Mouse (Mus musculus) forebrain, embryonic 15.5 days (tissue): ENCODE measurements around the gene Atg16l2. TPM values are rescaled to one million over a fixed set of nuclear protein-coding genes. Genes with fewer than 3 reads are reported as not detected.

ENCODE experiments used
- ATAC-seq: fragments of 200-750 bp; cut with Nextera tagmentation; replicated peaks from 2 replicates; pipeline ENCODE4 v1.8.0; 2017; ENCODE audit warnings: mild to moderate bottlenecking, moderate TSS enrichment, moderate library complexity
- H3K27ac ChIP-seq: fragments of 300-500 bp; sonication (generic); replicated peaks from 2 replicates; pipeline ENCODE4 v1.5.1; 2015; ENCODE audit warnings: mild to moderate bottlenecking, inconsistent platforms
- H3K27me3 ChIP-seq: fragments of 300-500 bp; sonication (generic); 2 replicates; pipeline ENCODE4 v1.6.1; 2015; ENCODE audit warnings: inconsistent platforms
- H3K36me3 ChIP-seq: fragments of 300-500 bp; sonication (generic); 2 replicates; pipeline ENCODE4 v1.6.1; 2015; ENCODE audit warnings: mild to moderate bottlenecking, inconsistent platforms
- H3K4me1 ChIP-seq: fragments of 300-500 bp; sonication (generic); 2 replicates; pipeline ENCODE4 v1.6.1; 2015; ENCODE audit warnings: inconsistent platforms
- H3K4me2 ChIP-seq: fragments of 300-500 bp; sonication (generic); replicated peaks from 2 replicates; pipeline ENCODE4 v1.6.1; 2015; ENCODE audit warnings: mild to moderate bottlenecking, inconsistent platforms
- H3K4me3 ChIP-seq: fragments of 300-500 bp; sonication (generic); 2 replicates; pipeline ENCODE4 v1.5.1; 2015; ENCODE audit warnings: mild to moderate bottlenecking, inconsistent platforms
- H3K9ac ChIP-seq: fragments of 300-500 bp; sonication (generic); replicated peaks from 2 replicates; pipeline ENCODE4 v1.6.1; 2015; ENCODE audit warnings: mild to moderate bottlenecking, inconsistent platforms
- H3K9me3 ChIP-seq: fragments of 300-500 bp; sonication (generic); 2 replicates; pipeline ENCODE4 v1.6.1; 2016; ENCODE audit warnings: inconsistent platforms
- WGBS: fragments of 180-500 bp; shearing (Covaris S2); methylation state at CpG from one replicate; pipeline ENCODE4 v1.1.7; 2015; ENCODE audit warnings: mixed read lengths; 5-methylcytosine and 5-hydroxymethylcytosine counted together
- polyA plus RNA-seq: library from polyadenylated mRNA; unstranded; fragments of >200 nt; fragmentation: Nextera tagmentation; extraction: Ambion mirVana; gene quantifications from 2 replicates; pipeline ENCODE4 v1.2.1, GENCODE M21; 2015

The Atg16l2 gene
- polyA plus RNA-seq: 23.4 and 23.7 TPM in 2 replicates

GRCm38 (mm10) chr7:101301881-101302456, at the start of gene Atg16l2:
Gene Atg16l2 (minus strand): TSS chr7:101302251.
- Histone ChIP-seq H3K9ac (peak within 1 kb of the TSS; percentile 50), H3K4me3 (peak within 1 kb of the TSS; percentile 57), H3K4me2 (peak within 1 kb of the TSS; percentile 80), H3K36me3 (no peaks in the 10 kb centered on the region), H3K9me3 (no peaks in the 10 kb centered on the region), H3K27ac (peak within 1 kb of the TSS; percentile 60), H3K4me1 (peaks cover 16% of the 10 kb centered on the region), H3K27me3 (peaks cover 22% of the 10 kb centered on the region; the same call in 1 of the 2 replicates)
- peak; percentile 94 for ATAC-seq
- 0% methylated on average over 39 of the region's 39 CpGs for WGBS

GRCm38 (mm10) chr7:101349861-101350260, 47.8 kb upstream of the Atg16l2 start:
- H3K4me2 ChIP-seq: no peak overlapping the region
- H3K4me1 ChIP-seq: peaks cover 15% of the 10 kb centered on the region
- H3K36me3 ChIP-seq: no peaks in the 10 kb centered on the region
- no peak overlapping the region for H3K9ac ChIP-seq
- 23% methylated on average over 2 of the region's 2 CpGs for WGBS
- H3K9me3 ChIP-seq: no peaks in the 10 kb centered on the region
- H3K27ac ChIP-seq: no peak overlapping the region
- H3K27me3 ChIP-seq: peaks cover 14% of the 10 kb centered on the region; the same call in 1 of the 2 replicates
- ATAC-seq: peak; percentile 21; the same call in 1 of the 2 replicates
- no peak overlapping the region for H3K4me3 ChIP-seq

GRCm38 (mm10) chr7:101348312-101348711, 46.3 kb upstream of the Atg16l2 start:
- 0 out of 2 replicates have a peak, but pooled peaks have one; percentile 12 for ATAC-seq
- H3K36me3 ChIP-seq: no peaks in the 10 kb centered on the region
- peak overlapping the region; percentile 56 for H3K4me3 ChIP-seq
- peak overlapping the region; percentile 53 for H3K9ac ChIP-seq
- peaks cover 14% of the 10 kb centered on the region; the same call in 1 of the 2 replicates for H3K27me3 ChIP-seq
- 5% methylated on average over 13 of the region's 13 CpGs for WGBS
- H3K4me1 ChIP-seq: peaks cover 15% of the 10 kb centered on the region
- no peaks in the 10 kb centered on the region for H3K9me3 ChIP-seq
- no peak overlapping the region for H3K27ac ChIP-seq
- H3K4me2 ChIP-seq: peak overlapping the region; percentile 98

GRCm38 (mm10) chr7:101347767-101348270, 45.8 kb upstream of the Atg16l2 start, which contains the start of gene Arap1:
Gene Arap1 (plus strand): TSS chr7:101348067.
- peak within 1 kb of the TSS; percentile 53 for H3K9ac ChIP-seq
- under 1% methylated on average over 31 of the region's 35 CpGs for WGBS
- peaks cover 15% of the 10 kb centered on the region for H3K4me1 ChIP-seq
- H3K27me3 ChIP-seq: peaks cover 14% of the 10 kb centered on the region; the same call in 1 of the 2 replicates
- no peaks in the 10 kb centered on the region for H3K9me3 ChIP-seq
- peak; percentile 64 for ATAC-seq
- H3K36me3 ChIP-seq: no peaks in the 10 kb centered on the region
- H3K4me3 ChIP-seq: peak within 1 kb of the TSS; percentile 56
- H3K4me2 ChIP-seq: peak within 1 kb of the TSS; percentile 98
- no peak within 1 kb of the TSS for H3K27ac ChIP-seq

GRCm38 (mm10) chr7:101346991-101347390, 44.9 kb upstream of the Atg16l2 start:
- peaks cover 14% of the 10 kb centered on the region; the same call in 1 of the 2 replicates for H3K27me3 ChIP-seq
- no peak overlapping the region for H3K4me3 ChIP-seq
- H3K4me2 ChIP-seq: no peak overlapping the region
- no peaks in the 10 kb centered on the region for H3K36me3 ChIP-seq
- no peak overlapping the region for H3K9ac ChIP-seq
- no peak for ATAC-seq
- 69% methylated on average over 2 of the region's 2 CpGs for WGBS
- H3K9me3 ChIP-seq: no peaks in the 10 kb centered on the region
- H3K4me1 ChIP-seq: peaks cover 15% of the 10 kb centered on the region
- no peak overlapping the region for H3K27ac ChIP-seq

GRCm38 (mm10) chr7:101344892-101345291, 42.8 kb upstream of the Atg16l2 start:
- ATAC-seq: no peak
- no peak overlapping the region for H3K27ac ChIP-seq
- no peak overlapping the region for H3K4me2 ChIP-seq
- H3K27me3 ChIP-seq: peaks cover 14% of the 10 kb centered on the region; the same call in 1 of the 2 replicates
- 74% methylated on average over 4 of the region's 4 CpGs for WGBS
- no peaks in the 10 kb centered on the region for H3K9me3 ChIP-seq
- H3K36me3 ChIP-seq: no peaks in the 10 kb centered on the region
- H3K4me3 ChIP-seq: no peak overlapping the region
- H3K9ac ChIP-seq: no peak overlapping the region
- peaks cover 15% of the 10 kb centered on the region for H3K4me1 ChIP-seq

GRCm38 (mm10) chr7:101343135-101343534, 41.1 kb upstream of the Atg16l2 start:
- peaks cover 9% of the 10 kb centered on the region for H3K4me1 ChIP-seq
- no peak for ATAC-seq
- H3K36me3 ChIP-seq: no peaks in the 10 kb centered on the region
- H3K9me3 ChIP-seq: no peaks in the 10 kb centered on the region
- H3K27me3 ChIP-seq: 0 out of 2 replicates have a peak, but pooled peaks cover under 1% of the 10 kb centered on the region
- no peak overlapping the region for H3K9ac ChIP-seq
- no peak overlapping the region for H3K27ac ChIP-seq
- no peak overlapping the region for H3K4me3 ChIP-seq
- H3K4me2 ChIP-seq: no peak overlapping the region
- 84% methylated on average over 7 of the region's 7 CpGs for WGBS

- Histone ChIP-seq H3K27me3 (no peaks in the 10 kb centered on the region), H3K4me2 (no peak overlapping the region), H3K4me1 (no peaks in the 10 kb centered on the region), H3K9ac (no peak overlapping the region), H3K9me3 (no peaks in the 10 kb centered on the region), H3K36me3 (no peaks in the 10 kb centered on the region), H3K27ac (no peak overlapping the region), H3K4me3 (no peak overlapping the region)
- ATAC-seq: no peak
- WGBS: 74% methylated on average over 6 of the region's 6 CpGs
Measured at GRCm38 (mm10) chr7:101341405-101341804, 39.4 kb upstream of the Atg16l2 start.

GRCm38 (mm10) chr7:101337401-101337800, 35.4 kb upstream of the Atg16l2 start:
- no peaks in the 10 kb centered on the region for H3K9me3 ChIP-seq
- H3K27ac ChIP-seq: no peak overlapping the region
- H3K36me3 ChIP-seq: no peaks in the 10 kb centered on the region
- 87% methylated on average over 3 of the region's 3 CpGs for WGBS
- H3K4me2 ChIP-seq: no peak overlapping the region
- H3K4me3 ChIP-seq: no peak overlapping the region
- no peaks in the 10 kb centered on the region for H3K4me1 ChIP-seq
- no peak overlapping the region for H3K9ac ChIP-seq
- no peak for ATAC-seq
- H3K27me3 ChIP-seq: no peaks in the 10 kb centered on the region

- no peak overlapping the region for H3K9ac ChIP-seq
- 78% methylated on average over 3 of the region's 3 CpGs for WGBS
- no peak overlapping the region for H3K4me3 ChIP-seq
- no peaks in the 10 kb centered on the region for H3K27me3 ChIP-seq
- no peak overlapping the region for H3K4me2 ChIP-seq
- no peak for ATAC-seq
- H3K27ac ChIP-seq: no peak overlapping the region
- H3K9me3 ChIP-seq: no peaks in the 10 kb centered on the region
- H3K36me3 ChIP-seq: no peaks in the 10 kb centered on the region
- no peaks in the 10 kb centered on the region for H3K4me1 ChIP-seq
Measured at GRCm38 (mm10) chr7:101336686-101337085, 34.6 kb upstream of the Atg16l2 start.

- no peak for ATAC-seq
- WGBS: 97% methylated on average over 2 of the region's 2 CpGs
- H3K4me1 ChIP-seq: no peaks in the 10 kb centered on the region
- no peaks in the 10 kb centered on the region for H3K9me3 ChIP-seq
- no peak overlapping the region for H3K4me3 ChIP-seq
- H3K36me3 ChIP-seq: no peaks in the 10 kb centered on the region
- no peak overlapping the region for H3K4me2 ChIP-seq
- no peak overlapping the region for H3K27ac ChIP-seq
- H3K9ac ChIP-seq: no peak overlapping the region
- no peaks in the 10 kb centered on the region for H3K27me3 ChIP-seq
Measured at GRCm38 (mm10) chr7:101335228-101335627, 33.2 kb upstream of the Atg16l2 start.

GRCm38 (mm10) chr7:101332045-101332831, 30.2 kb upstream of the Atg16l2 start:
- H3K9me3 ChIP-seq: no peaks in the 10 kb centered on the region
- H3K4me1 ChIP-seq: peaks cover 17% of the 10 kb centered on the region
- no peak overlapping the region for H3K9ac ChIP-seq
- ATAC-seq: no peak
- H3K27me3 ChIP-seq: no peaks in the 10 kb centered on the region
- H3K36me3 ChIP-seq: no peaks in the 10 kb centered on the region
- no peak overlapping the region for H3K4me2 ChIP-seq
- H3K4me3 ChIP-seq: no peak overlapping the region
- 89% methylated on average over 5 of the region's 5 CpGs for WGBS
- H3K27ac ChIP-seq: no peak overlapping the region
